Mouse (Mus musculus): Measurements from ENCODE around the gene Trir.

DNA sequence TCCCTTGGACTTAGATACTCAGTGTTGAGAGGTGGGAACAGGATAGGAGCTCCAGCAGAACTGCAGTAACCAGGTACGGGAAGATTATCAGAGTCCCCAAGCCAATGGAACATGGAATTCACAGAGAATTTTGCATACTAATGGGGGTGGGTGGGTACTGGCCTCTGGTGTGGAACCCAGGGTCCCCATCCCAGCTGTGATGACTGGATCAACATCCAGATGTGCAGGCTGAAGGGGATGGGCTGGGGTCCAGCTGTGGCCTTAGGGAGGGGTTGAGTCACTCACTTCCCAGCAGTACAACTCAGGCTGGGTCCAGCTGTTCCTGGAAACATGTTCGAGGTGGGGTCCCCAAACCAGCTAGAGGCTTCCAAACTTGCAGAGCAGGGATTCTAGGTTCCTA lies 38.7 kb upstream of the Trir start:
- TF ChIP-seq CHD2 (IDR thresholded peaks at IDR 0.05; ENCODE audit: low read depth, low read length): no peak
- no peak for TF ChIP-seq ZNF384 (IDR thresholded peaks at IDR 0.05; ENCODE audit: low read depth, low read length)
